Mouse (Mus musculus): ENCODE measurements around the gene Kirrel. TPM values are rescaled to one million over a fixed set of nuclear protein-coding genes. Genes with fewer than 3 reads are reported as not detected.

Gene Kirrel
- polyA plus RNA-seq, 1 experiment = 22.9 TPM

DNA sequence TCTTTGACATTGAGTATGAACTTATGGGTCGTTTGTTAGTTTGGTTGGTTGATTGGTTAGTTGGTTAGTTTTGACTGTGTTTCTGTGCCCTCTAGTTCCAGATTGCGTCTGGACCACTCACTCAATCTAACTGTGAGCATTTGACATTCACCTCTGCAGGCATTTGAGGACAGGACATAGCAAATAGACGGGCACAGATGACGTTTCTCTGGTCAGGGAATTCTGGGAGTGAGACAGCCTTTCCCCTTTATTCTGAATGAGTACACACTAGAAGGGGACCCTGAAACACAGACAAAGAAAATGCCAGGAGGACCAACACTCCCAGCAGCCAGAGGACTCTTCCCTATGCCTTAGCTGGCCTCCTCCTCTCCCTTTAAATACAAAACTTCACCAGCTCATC, 2.1 kb upstream of the Kirrel start:
- TF ChIP-seq POLR2A (IDR thresholded peaks at IDR 0.05; ENCODE audit: borderline replicate concordance, extremely low read depth, insufficient read depth, insufficient read length, poor library complexity, severe bottlenecking) = no peak
- no peak for TF ChIP-seq CTCF (IDR thresholded peaks at IDR 0.05; ENCODE audit: borderline replicate concordance, extremely low read depth, insufficient read depth, insufficient read length)
- DNase-seq (ENCODE audit: low read depth) = no peak

DNA sequence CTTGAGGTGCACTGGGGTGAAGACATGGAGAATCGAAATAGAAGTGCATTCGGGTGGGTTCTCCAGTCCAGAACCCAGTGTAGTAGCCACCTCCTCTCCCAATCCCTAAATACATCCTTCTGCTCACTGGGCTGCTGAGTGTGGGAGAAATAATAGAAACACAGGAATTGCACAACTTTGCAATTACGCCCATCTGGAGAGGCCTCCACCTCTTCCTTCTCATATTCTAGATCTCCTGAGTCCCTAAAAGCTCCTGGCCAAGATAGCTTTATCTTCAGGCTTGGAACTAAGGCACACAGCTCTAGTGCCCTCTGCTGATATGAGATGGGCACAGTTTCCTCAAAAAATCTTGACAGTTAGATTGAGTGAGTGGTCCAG, 880 bp upstream of the Kirrel start:
- TF ChIP-seq CTCF (IDR thresholded peaks at IDR 0.05; ENCODE audit: borderline replicate concordance, extremely low read depth, insufficient read depth, insufficient read length) (peak; percentile 63; the same call in 1 of the 2 replicates), POLR2A (IDR thresholded peaks at IDR 0.05; ENCODE audit: borderline replicate concordance, extremely low read depth, insufficient read depth, insufficient read length, poor library complexity, severe bottlenecking) (no peak)
- DNase-seq (ENCODE audit: low read depth) = peak; percentile 80

DNA sequence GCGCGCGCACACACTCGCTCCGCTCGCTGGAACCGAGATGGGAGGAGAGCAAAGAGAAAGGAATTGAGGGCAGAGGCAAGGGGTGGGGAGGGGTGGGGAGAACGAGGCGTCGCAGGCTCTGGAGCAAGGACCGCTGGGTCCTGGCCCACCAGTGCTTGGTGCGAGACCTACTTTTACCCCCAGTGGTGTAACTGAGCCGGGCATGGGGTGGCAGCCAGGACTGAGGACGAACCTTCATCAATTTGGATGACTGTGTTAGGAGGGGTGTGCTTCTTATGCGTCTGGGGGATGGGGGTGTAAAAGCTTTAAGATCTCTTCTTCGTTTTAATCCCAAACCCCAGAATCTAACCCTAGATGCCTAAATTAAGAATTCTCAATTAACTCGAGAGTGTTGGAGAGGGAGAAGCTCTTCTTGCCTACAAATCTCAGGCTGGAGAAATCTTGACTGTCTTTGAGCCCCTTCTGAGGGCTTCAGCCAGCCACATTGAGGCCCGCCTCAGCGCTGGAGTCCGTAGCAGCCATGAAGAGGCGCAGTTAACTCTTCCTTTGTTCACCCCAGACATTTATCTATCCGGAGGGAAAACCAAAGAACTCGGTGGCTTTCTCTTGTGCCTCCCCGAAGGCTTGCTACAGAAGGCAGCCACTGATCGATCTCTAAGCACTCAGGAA, 356 bp upstream of the Kirrel start:
- no peak for DNase-seq (ENCODE audit: low read depth)
- no peak for TF ChIP-seq POLR2A (IDR thresholded peaks at IDR 0.05; ENCODE audit: borderline replicate concordance, extremely low read depth, insufficient read depth, insufficient read length, poor library complexity, severe bottlenecking)
- no peak for TF ChIP-seq CTCF (IDR thresholded peaks at IDR 0.05; ENCODE audit: borderline replicate concordance, extremely low read depth, insufficient read depth, insufficient read length)

DNA sequence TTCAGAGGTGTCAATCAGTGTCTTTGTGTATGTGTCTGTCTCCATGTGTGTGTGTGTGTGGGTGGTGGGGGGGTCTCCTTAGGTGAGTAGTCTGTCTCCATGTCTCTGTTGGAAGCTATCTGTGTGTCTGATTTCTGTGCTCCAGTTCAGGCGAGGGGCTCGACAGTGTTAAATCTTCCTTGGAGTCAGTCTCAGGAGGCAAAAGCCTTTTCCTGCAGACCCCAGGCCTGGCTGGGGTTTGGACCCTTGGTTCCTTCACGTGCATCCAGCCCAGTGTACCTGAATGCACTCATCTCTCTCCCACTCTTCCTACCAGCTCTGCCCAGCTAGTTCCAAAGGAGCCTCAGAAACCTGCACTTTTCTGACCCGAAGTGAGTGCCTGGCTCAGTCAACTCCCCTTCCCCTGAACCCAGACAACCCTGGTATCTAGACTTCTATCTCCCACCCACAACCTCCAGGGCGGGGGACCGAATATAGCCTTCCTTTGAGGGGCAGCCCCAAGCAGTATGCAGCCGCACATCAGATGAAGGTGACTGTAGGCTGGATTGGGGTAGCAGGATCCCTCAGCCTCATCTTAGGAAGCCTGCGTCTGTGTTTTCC, 961 bp downstream of the Kirrel start:
- TF ChIP-seq CTCF (IDR thresholded peaks at IDR 0.05; ENCODE audit: borderline replicate concordance, extremely low read depth, insufficient read depth, insufficient read length) (no peak), POLR2A (IDR thresholded peaks at IDR 0.05; ENCODE audit: borderline replicate concordance, extremely low read depth, insufficient read depth, insufficient read length, poor library complexity, severe bottlenecking) (no peak)
- DNase-seq (ENCODE audit: low read depth) = peak; percentile 48

DNA sequence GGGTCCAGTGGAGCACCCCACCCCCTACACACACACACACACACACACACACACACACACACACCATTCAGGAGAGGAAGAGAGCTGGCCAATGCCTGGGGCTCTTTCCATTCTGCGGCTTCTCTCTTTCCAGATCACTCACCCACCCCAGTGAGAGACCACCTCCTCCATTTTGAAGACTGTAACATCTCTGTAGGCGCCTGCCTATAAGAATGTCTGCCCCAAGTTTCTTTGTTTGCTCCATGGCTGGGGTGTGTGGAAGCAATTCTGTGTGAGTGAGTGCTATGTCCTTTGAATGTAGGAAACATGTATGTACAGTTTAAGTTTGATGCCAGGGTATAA, 1.5 kb downstream of the Kirrel start:
- peak; percentile 53 for DNase-seq (ENCODE audit: low read depth)
- no peak for TF ChIP-seq CTCF (IDR thresholded peaks at IDR 0.05; ENCODE audit: borderline replicate concordance, extremely low read depth, insufficient read depth, insufficient read length)

DNA sequence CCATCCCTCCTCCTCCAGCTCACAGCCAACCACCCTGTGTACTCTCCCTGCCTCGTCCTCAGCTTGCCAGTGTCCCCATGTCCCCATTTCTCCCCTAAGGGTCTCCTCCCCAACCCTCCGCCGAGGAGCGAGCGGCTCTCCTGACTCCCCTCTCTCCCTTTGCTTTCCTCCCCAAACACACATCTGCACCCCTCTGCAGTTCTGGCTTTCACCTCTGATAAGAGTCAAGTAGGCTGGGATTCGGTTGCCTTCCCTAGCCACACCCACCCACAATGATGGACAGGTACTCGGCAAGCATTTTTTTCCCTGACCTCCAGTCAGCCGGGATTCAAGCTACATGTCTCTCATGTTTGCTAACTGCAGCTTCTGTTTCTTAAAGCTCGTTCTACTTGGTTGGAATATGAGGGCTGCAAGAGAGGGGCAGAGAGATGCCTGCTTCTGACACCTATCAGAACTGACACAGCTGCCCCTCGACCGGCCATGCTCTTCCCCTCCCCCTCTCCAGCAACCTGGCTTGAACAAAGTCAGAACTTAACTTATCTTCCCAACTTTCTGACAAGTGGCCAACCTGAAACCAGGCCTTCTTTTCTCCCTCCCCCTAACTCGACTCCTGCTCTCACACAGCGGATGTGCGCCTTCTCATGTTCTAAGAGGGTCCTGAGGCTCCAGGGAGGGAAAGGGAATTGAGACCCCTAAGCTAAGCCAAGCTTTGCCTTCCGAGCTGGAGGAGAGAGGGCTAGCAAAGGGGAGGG, 2.0 kb downstream of the Kirrel start:
- peak; percentile 79 for DNase-seq (ENCODE audit: low read depth)
- TF ChIP-seq POLR2A (IDR thresholded peaks at IDR 0.05; ENCODE audit: borderline replicate concordance, extremely low read depth, insufficient read depth, insufficient read length, poor library complexity, severe bottlenecking) (no peak), CTCF (IDR thresholded peaks at IDR 0.05; ENCODE audit: borderline replicate concordance, extremely low read depth, insufficient read depth, insufficient read length) (no peak)

DNA sequence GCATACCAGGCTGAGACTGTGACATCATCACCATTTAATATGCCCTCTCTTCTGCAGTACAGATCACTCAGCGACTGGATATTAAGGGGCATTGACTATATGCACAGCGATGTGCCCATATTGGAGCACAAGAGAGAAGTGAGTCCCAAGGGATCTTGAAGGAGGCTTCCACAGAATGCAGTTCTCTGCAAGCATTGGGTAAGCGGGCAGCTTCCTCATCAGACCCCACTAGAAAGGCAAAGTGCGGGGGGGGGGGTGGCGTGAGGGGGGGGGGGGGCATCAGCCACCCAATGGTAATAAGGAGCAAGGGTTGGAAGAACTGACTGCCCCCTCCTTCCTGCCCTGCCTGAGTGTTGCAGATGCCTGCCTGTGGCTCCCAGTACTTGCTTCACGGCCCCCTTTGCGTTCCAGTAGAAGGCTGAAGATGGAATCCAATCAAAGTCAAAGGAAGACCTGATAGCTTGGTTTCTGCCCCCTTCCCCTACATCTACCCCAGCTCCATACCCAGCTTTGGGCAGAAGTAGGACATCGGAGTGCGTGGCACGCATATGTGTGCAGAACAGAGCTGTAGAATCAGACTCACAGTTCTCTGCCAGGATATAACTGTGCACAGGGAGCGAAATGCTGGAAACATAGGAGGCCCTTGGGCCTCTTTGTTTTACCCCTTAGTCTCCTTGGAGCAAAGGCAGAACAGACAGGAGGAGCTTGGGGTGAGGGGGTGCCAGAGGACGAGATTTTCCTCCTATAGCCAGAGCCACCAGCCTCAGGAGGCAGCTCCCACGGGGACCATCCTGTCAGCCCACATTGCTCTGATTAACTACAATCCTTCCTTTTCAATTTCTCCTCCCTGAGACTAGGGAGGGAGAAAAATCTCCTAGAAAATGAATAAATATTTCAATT, 3.1 kb downstream of the Kirrel start:
- TF ChIP-seq CTCF (IDR thresholded peaks at IDR 0.05; ENCODE audit: borderline replicate concordance, extremely low read depth, insufficient read depth, insufficient read length) = no peak
- no peak for TF ChIP-seq POLR2A (IDR thresholded peaks at IDR 0.05; ENCODE audit: borderline replicate concordance, extremely low read depth, insufficient read depth, insufficient read length, poor library complexity, severe bottlenecking)
- peak; percentile 59 for DNase-seq (ENCODE audit: low read depth)

DNA sequence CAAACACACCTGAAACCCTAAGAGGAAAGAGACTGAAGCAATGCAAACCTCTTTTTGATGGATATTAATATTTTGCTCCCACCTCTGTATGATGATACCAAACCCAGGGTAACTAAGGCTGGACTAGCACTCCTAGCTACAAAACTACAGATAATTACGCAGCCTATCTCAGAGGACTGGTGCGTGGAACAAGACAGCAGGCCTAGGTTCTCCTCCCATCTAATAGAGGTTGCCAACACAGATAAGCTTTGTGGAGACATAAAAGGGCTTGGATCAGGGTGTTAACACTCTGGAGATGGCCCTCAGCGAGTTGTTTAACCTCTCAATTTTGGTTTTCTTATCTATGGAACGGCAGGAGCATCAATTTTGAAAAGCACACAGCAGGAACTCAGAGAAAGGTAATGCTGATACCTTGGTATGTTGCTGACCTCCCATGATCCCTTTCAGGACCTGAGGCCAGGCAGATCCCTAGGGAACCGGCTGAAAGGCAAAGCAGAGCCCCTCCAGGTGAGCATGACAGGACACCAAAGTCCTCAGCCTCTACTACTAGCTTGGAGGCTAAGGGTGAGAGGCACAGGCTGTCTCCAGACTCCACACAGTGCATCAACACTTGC, 5.0 kb downstream of the Kirrel start:
- TF ChIP-seq POLR2A (IDR thresholded peaks at IDR 0.05; ENCODE audit: borderline replicate concordance, extremely low read depth, insufficient read depth, insufficient read length, poor library complexity, severe bottlenecking) = no peak
- TF ChIP-seq CTCF (IDR thresholded peaks at IDR 0.05; ENCODE audit: borderline replicate concordance, extremely low read depth, insufficient read depth, insufficient read length) = no peak
- DNase-seq (ENCODE audit: low read depth) = no peak

DNA sequence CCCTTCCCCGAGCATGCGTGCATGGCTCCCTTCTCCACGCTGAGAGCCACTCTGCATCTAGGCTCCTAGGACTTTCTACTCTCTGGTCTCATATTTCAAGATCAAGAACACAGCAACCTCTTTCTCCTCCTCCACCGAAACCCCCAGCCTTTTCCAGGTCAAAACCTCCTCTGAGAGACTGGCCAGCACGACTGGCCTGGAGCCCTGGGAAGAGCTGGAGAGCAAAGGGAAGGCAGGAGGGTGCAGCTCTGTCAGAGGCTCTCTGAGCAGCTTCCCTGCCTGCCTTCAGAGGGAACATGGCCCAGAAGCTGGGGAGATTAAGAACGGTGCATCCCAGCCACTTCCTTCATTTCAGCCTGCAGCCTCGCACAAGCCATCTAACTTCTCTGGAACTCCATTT, 5.8 kb downstream of the Kirrel start:
- DNase-seq (ENCODE audit: low read depth) = no peak
- TF ChIP-seq POLR2A (IDR thresholded peaks at IDR 0.05; ENCODE audit: borderline replicate concordance, extremely low read depth, insufficient read depth, insufficient read length, poor library complexity, severe bottlenecking) (no peak), CTCF (IDR thresholded peaks at IDR 0.05; ENCODE audit: borderline replicate concordance, extremely low read depth, insufficient read depth, insufficient read length) (no peak)

DNA sequence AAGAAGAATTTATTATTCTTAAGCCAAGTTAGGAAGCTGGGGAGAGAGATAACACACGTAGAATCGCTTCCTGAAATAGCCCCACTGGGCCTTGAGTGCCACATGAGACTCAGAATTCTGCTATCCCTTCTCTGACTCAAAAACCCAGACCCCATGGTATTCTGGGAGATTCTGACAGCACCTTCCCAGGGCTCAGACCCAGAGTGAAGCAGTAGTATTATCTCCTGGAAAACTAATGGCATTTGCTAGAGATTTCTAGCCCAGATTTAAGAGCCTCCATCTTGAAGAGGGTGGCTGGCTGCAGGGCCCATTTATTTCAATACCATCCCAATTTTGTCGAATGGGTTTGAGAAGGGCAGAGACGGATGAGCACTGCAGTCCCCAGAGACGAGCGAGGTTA, 6.9 kb downstream of the Kirrel start:
- DNase-seq (ENCODE audit: low read depth) = no peak
- no peak for TF ChIP-seq POLR2A (IDR thresholded peaks at IDR 0.05; ENCODE audit: borderline replicate concordance, extremely low read depth, insufficient read depth, insufficient read length, poor library complexity, severe bottlenecking)
- no peak for TF ChIP-seq CTCF (IDR thresholded peaks at IDR 0.05; ENCODE audit: borderline replicate concordance, extremely low read depth, insufficient read depth, insufficient read length)
